Mouse (Mus musculus) liver, embryonic 12.5 days (tissue): ENCODE data around the gene Zfp420. TPM values are rescaled to one million over a fixed set of nuclear protein-coding genes. Genes with fewer than 3 reads are reported as not detected.

ENCODE experiments used
- microRNA-seq: library from miRNA; unstranded; fragments of <30 nt; microRNA quantifications from one replicate; pipeline ENCODE4, GENCODE M21; 2017
- polyA plus RNA-seq: library from polyadenylated mRNA; unstranded; fragments of >200 nt; fragmentation: Nextera tagmentation; extraction: Ambion mirVana; gene quantifications from 2 replicates; pipeline ENCODE4 v1.2.1, GENCODE M21; 2016

The Zfp420 gene
- polyA plus RNA-seq, 1 experiment from 2014 or later: 1.9 TPM

Small RNA genes within 50 kb of the gene (microRNA-seq; reads per million reads assigned to microRNA genes)
- gene Mir7668: not detected

Other genes with a start within 250 kb of the Zfp420 start
- gene Catsperg2, start 132.9 kb upstream of the Zfp420 start, polyA plus RNA-seq: not detected in 2 replicates
- gene Zfp84, start 91.4 kb upstream of the Zfp420 start, polyA plus RNA-seq: 5.0 and 5.1 TPM in 2 replicates
- gene Zfp30, start 76.0 kb upstream of the Zfp420 start, polyA plus RNA-seq: 0.88 and 1.0 TPM in 2 replicates
- 5.5 and 6.6 TPM in 2 replicates for gene Zfp790, start 43.9 kb upstream of the Zfp420 start, polyA plus RNA-seq
- 2.1 and 2.4 TPM in 2 replicates for gene Zfp940, start 6.3 kb upstream of the Zfp420 start, polyA plus RNA-seq
- gene Zfp27, start 46.6 kb downstream of the Zfp420 start, polyA plus RNA-seq: 2.6 and 3.4 TPM in 2 replicates
- gene Zfp383, start 48.2 kb downstream of the Zfp420 start, polyA plus RNA-seq: 0.54 and 0.55 TPM in 2 replicates
- gene Zfp74, start 94.1 kb downstream of the Zfp420 start, polyA plus RNA-seq: 3.6 and 4.8 TPM in 2 replicates
- gene Zfp568, start 124.0 kb downstream of the Zfp420 start, polyA plus RNA-seq: 13.4 and 14.2 TPM in 2 replicates
- gene Zfp14, start 191.4 kb downstream of the Zfp420 start, polyA plus RNA-seq: 0.60 and 0.87 TPM in 2 replicates
- 1.8 and 2.0 TPM in 2 replicates for gene Zfp82, start 212.9 kb downstream of the Zfp420 start, polyA plus RNA-seq
- 0.41 and 0.99 TPM in 2 replicates for gene Gm26920, start 230.4 kb downstream of the Zfp420 start, polyA plus RNA-seq
- gene Zfp566, start 230.5 kb downstream of the Zfp420 start, polyA plus RNA-seq: 3.0 and 3.3 TPM in 2 replicates
- 22.6 and 24.3 TPM in 2 replicates for gene Zfp260, start 234.8 kb downstream of the Zfp420 start, polyA plus RNA-seq